Mouse (Mus musculus) kidney, postnatal 36 days (tissue): Measurements from ENCODE around the gene Gtf3c1.
"Not testable (repeated sequence)": the region's sequence is repeated elsewhere in the genome, so short reads cannot be mapped to it uniquely, and the experiment has no call there.

Experiments used
- DNase-seq, 2 experiments: peaks; one replicate each; pipeline ENCODE4 v3.0.0; 2021 to 2022; ENCODE audit warnings: mixed read lengths in 2 of 2

Gtf3c1 gene

GRCm38 (mm10) chr7:125707593-125708022 is at the start of gene Gtf3c1, which contains the start of gene D430042O09Rik:
Gtf3c1 (minus strand) TSS chr7:125707780.
D430042O09Rik (plus strand) TSS chr7:125707888.
- DNase-seq, result peak; percentile 100

GRCm38 (mm10) chr7:125756806-125757205 is 49.2 kb upstream of the Gtf3c1 start:
- no peak for DNase-seq

DNA sequence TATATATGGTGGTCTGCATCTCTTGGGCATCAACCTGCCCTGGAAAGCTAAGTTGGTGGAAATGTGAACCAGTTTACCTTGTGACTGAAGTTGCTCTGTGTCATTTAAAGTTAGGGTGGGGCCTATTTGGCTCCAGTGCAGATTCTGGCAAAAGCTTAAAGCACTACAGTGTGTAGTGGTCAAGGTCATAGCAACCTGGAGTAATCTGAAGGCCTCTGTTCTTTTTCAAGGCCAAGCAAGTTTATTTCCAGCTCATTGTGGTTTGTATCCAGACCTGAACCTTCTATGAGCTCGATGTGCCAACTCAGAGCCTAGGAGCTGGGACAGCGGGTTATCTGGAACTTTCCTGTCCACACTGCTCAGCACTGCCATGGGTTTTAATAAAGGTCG is 45.7 kb upstream of the Gtf3c1 start:
- no peak for DNase-seq

DNA sequence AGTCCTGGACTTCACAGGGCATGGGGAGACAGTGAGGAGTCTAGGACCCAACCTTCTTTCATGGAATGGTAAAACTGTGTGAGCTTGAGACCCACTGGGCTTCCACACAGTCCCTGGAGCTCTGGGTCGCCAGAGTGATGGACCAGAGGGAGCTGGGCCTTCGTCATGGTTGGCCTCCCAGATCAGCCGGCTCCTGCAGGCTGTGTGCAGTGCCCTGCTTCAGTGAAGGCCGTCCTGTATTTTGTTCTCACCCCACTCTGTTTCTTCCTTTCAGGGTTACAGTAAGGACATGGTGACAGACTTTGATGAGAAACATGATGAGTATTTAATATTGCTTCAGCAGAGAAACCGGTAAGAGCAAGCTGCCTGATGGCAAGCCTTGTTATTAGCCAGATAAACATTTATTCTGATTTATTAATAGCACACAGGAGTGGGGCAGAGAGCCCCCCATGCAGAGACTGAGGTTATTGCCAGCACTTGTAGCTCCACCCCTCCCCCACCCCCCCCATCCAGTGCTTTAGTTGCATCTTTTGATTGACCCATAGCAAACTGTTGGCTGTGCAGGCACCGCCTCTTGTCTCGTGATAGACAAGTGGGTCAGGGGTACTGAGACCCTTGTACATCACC is 45.2 kb upstream of the Gtf3c1 start:
- no peak for DNase-seq

GRCm38 (mm10) chr7:125748186-125748585 is 40.6 kb upstream of the Gtf3c1 start:
- DNase-seq, result peak in 1 of 2 experiments; percentile 16

DNA sequence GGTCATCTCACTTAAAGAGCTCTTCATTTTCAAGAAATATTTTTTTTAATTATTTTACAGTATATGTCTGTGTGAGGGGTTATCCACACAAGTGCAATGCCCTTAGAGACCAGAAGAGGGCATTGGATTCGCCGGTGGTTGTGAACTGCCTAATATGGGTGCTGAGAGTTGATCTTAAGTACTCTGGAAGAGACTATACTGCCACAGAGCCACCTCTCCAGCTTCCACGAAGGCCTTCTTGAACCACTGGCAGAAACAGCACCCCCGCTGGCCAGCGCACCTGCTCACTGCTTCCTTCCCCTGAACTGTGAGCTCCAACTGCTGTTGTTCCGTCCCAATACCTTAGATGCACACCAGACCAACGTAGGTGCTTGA is 39.7 kb upstream of the Gtf3c1 start:
- DNase-seq, result peak in 1 of 2 experiments; percentile 39

- no peak for DNase-seq
Measured at GRCm38 (mm10) chr7:125746621-125747315, 39.2 kb upstream of the Gtf3c1 start.

- DNase-seq, result no peak
Measured at GRCm38 (mm10) chr7:125744774-125745173, 37.2 kb upstream of the Gtf3c1 start.

GRCm38 (mm10) chr7:125741271-125741703 is 33.7 kb upstream of the Gtf3c1 start:
- peak; percentile 74 to 84 for DNase-seq

DNA sequence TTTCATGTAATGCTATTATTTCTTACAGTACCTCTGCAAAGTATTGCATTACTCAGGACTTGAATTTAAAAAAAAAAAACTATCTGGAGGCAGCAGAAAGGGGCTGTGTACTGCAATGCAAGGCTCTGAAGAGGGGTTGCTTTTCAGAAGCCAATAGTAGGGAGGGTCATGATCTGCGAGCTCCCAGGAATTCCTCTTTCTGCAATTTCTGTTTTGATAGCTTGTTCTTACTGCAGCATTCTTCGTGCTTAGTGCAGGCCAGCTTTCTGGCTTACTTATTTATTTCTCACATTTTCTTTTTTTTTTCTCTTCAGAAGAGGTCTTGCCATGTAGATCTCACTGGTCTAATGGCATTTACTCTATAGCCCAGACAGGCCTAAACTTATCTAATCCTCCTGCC is 32.9 kb upstream of the Gtf3c1 start:
- no peak for DNase-seq

GRCm38 (mm10) chr7:125736366-125737015 is 28.9 kb upstream of the Gtf3c1 start:
- DNase-seq, result peak; percentile 68 to 69

GRCm38 (mm10) chr7:125733791-125734190 is 26.2 kb upstream of the Gtf3c1 start:
- no peak for DNase-seq

DNA sequence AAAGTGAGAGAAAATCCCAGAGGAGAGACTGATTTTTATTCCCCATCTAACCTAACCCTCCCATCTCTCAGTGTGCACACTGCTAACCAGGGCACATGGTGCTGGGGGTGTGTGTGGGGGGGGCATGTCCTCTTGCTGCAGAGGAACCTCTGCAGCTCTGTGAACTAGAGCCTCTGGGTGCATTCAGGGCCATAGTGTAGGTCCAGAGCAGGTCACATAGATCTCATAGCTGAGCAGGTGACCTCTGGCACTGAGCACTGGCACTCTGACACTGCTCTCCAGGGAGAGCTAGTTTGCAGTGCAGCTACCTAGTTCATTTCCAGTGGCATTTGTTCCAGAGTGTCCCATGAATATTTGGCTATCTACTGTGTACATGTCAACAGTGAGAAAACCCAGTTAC is 24.1 kb upstream of the Gtf3c1 start:
- peak; percentile 60 to 61 for DNase-seq

- no peak for DNase-seq
Measured at GRCm38 (mm10) chr7:125723189-125723972, 15.8 kb upstream of the Gtf3c1 start.

DNA sequence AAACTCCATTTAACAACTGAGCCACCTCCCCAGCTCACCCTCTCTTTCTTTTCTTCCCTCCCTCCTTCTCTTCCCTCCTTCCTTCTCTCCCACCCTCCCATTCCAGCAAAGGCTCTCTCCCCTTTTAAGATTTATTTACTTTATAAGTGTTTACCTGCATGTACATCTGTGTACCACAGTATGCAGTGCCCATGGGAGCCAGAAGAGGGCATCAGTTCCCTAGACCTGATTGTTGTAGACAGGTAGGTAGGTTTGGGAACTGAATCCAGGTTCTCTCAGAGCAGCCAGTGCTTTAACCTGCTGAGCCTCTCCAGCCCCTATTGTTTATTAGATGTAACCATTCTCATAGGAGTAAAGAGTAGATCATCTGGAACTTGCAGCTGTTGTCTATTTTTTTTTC is 14.5 kb upstream of the Gtf3c1 start:
- DNase-seq, result peak in 1 of 2 experiments; percentile 69

- no peak for DNase-seq
Measured at GRCm38 (mm10) chr7:125721033-125721432, 13.5 kb upstream of the Gtf3c1 start.

- DNase-seq, result no peak
Measured at GRCm38 (mm10) chr7:125720370-125720769, 12.8 kb upstream of the Gtf3c1 start.

DNA sequence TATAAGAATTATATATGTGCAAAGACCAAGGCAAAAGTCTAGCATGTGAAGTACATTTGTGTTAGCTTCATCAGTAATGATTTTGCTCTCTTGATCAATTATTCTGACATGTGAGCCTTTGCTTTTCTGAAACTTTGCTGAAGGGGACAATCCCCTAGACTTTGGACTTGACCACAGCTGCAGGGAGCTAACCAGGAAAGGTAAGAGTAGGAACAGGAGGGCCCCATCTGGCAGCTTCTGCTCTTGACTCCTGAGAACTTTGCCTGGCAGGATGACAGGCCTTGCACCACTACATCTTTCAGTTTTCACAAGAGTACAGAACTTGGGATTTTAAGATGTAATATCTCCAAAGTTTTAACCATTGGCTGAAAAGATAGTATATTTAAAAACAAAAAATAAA is 10.0 kb upstream of the Gtf3c1 start:
- DNase-seq, result peak in 1 of 2 experiments; percentile 40

GRCm38 (mm10) chr7:125716724-125717123 is 9.1 kb upstream of the Gtf3c1 start:
- no peak for DNase-seq

DNA sequence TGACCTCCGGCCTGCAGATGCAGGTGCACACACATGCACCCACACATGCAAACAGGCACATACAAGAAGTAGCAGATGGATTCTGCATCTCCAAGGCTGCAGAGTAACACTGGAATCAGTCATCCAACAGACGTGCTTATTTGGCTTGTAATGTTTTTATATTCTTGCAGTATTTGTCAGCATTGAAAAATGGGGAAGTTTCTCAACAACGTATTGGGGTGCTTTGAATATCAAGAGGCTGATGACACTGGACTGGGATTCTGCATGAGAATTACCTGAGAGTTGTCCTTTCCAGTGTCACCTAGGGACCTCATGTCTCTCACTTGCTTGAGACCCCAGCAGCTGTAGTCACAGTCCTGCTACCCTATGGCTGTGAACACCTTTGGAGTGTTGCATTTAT is 7.2 kb upstream of the Gtf3c1 start:
- DNase-seq, result no peak

DNA sequence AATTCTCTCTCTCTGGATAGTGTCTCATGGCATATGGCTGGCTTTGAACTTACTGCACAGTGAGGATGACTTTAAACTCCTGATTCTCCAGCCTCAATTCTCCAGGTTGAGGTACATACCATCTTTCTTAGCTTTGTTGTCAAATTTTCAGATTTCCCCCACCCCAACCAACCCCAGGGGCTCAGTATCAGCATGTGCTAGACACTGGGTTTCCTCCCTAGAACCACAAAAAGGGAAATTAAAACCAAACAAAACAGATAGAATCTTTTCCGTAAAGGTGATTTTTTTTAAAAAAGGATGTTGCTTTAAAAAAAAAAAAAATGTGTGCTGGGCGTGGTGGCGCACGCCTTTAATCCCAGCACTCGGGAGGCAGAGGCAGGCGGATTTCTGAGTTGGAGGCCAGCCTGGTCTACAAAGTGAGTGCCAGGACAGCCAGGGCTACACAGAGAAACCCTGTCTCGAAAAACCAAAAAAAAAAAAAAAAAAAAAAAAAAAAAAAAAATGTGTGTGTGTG is 6.0 kb upstream of the Gtf3c1 start:
- not testable (repeated sequence) for DNase-seq

- peak in 1 of 2 experiments; percentile 12 for DNase-seq
Measured at GRCm38 (mm10) chr7:125708100-125708499, 520 bp upstream of the Gtf3c1 start.

DNA sequence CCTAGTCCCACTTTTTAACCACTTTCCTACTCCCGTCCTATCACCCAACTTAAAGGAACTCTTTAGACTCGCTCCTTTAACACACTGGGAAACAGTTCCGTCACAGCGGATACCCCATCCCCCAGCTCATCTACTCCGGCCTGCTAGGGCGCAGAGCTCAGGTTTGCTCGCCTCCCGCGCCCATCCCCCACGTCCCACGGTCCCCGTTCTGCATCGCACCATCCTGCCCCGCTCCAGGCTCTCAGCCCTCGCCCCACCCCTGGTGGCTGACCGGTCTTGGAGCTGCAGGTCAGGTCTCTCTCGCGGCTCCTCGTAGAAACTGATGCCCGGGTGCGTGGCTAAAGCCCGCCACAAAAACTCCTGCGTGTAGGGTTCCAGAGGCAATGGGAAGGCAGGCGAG is 394 bp downstream of the Gtf3c1 start:
- peak; percentile 72 to 87 for DNase-seq
